Mouse (Mus musculus): Measurements from ENCODE around the gene Amd2. TPM values are rescaled to one million over a fixed set of nuclear protein-coding genes. Genes with fewer than 3 reads are reported as not detected.

Gene Amd2
- total RNA-seq (2021) = 10 to 100 TPM; 16.6 to 21.8 TPM

DNA sequence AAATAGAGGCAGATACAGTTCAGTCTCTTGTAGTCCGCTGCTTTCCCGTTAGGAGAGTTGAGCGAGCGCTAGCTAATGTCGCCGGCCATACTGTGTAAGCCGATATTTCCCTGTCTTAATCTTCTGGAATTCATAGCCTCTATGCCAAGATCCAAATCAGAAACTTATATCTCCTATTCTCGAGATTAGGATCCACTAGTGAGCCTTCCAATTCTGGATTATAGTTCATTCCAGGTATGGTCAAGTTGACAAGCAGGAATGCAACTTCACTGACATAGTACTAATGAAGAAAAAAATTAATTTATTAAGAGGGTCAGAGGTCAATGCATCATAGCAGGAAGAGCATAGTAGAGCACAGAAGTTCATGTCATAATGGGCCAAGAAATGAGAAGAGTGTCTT is at the start of gene Amd2:
Gene Amd2 (minus strand): TSS at position 101 of the 400 bp plus-strand sequence.
- intact Hi-C loops (cut with DNase I) = no loop called here

GRCm38 (mm10) chr10:35761280-35761679 is 49.6 kb upstream of the Amd2 start:
- DNase-seq = no peak
- intact Hi-C loops (cut with DNase I) = no loop called here

More for the DNA sequence above, at the start of gene Amd2:
- DNase-seq = no peak

DNA sequence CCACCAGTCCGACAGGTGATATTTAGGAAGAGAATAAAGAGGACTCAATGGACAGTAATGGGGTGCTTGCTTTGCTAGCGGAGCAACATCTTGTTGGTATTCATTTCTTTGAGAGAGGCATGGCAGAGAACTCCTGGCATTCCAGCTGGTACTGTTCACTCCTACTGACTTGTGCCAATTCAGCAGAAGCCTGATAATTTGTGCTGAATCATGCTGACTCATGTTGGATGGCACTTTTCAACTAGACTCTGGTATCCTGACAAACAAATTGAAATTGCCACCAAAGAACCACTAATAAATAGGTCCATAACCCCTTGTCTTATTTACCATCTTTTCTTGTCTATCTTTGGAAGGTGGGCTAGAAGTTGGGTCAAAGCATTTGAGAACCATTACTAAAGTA is 25.9 kb upstream of the Amd2 start:
- DNase-seq = no peak
- intact Hi-C loops (cut with DNase I) = no loop called here

DNA sequence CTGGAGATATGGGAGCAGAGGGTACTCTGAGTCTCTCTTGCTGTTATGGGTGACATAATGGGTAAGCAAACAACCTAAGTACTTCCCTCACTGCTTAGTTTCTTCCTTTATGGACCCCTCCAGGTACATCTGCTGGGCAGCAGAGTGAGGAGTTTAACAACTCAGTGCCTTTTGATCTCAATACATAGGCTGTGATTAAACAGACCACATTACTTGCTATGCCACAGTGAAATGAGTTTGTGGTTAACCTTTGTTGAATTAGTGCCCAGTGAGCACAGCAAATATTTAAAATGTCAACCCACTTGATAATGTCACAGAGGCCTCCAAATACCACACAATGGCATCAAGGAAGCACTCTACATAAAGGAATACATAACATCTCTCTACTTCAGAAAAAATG is 2.6 kb upstream of the Amd2 start:
- intact Hi-C loops (cut with DNase I) = no loop called here
- no peak for DNase-seq
